ENCODE assay signal across 7 mouse cellular contexts in genomic region chr3:87907906-87908305, GRCm38 (mm10). TPM values are rescaled to one million over a fixed set of nuclear protein-coding genes. Genes with fewer than 3 reads are reported as not detected.
DNase-seq lines count a peak whose midpoint lies in the region; ATAC-seq and TF ChIP-seq lines count a peak whose summit lies in the region.

No protein-coding gene starts in this region.

- H3K4me2 ChIP-seq in CH12.LX (ENCODE audit: insufficient read depth, low read depth, poor library complexity, severe bottlenecking) = peak overlapping the region; percentile 91
- H3K4me2 ChIP-seq in heart, embryonic 16.5 days (ENCODE audit: low read depth, low read length) = peak overlapping the region; percentile 93
- peak overlapping the region; percentile 74 for H3K4me2 ChIP-seq in limb, embryonic 14.5 days (replicated peaks; ENCODE audit: low read depth, low read length, severe bottlenecking)

- H3K9me3 ChIP-seq in CH12.LX (replicated peaks; ENCODE audit: low read length) = no peaks in the 10 kb centered on the region
- H3K9me3 ChIP-seq in heart, embryonic 16.5 days (replicated peaks; ENCODE audit: control insufficient read depth, low read length) = no peaks in the 10 kb centered on the region
- H3K9me3 ChIP-seq in limb, embryonic 14.5 days (ENCODE audit: control insufficient read depth, low read length) = no peaks in the 10 kb centered on the region

- dilution Hi-C loops in CH12.LX (cut with MboI; ENCODE audit: extremely low pct_ligation_motif_present, extremely low pct_unique_long_range_greater_than_20kb, low sequenced_read_pairs) = no loop called here

- no peak for TF ChIP-seq EP300 in CH12.LX (IDR thresholded peaks at IDR 0.05; ENCODE audit: low read length)

- H3K4me3 ChIP-seq in CH12.LX (replicated peaks in 1 of 3; ENCODE audit: low read depth in 2 of 3, low read length in 2 of 3, poor library complexity in 1 of 3) = peak overlapping the region; percentile 71 to 99 (median 91)
- H3K4me3 ChIP-seq in heart, embryonic 16.5 days (ENCODE audit: low read length) = peak overlapping the region; percentile 77
- peak overlapping the region; percentile 79 for H3K4me3 ChIP-seq in limb, embryonic 14.5 days (replicated peaks; ENCODE audit: low read length)

- H3K9ac ChIP-seq in CH12.LX (ENCODE audit: insufficient read depth, low read depth) = peak overlapping the region; percentile 75
- peak overlapping the region; percentile 91 for H3K9ac ChIP-seq in heart, embryonic 16.5 days (ENCODE audit: low read length)
- H3K9ac ChIP-seq in limb, embryonic 14.5 days (ENCODE audit: low read depth, low read length, severe bottlenecking) = peak overlapping the region; percentile 90

- in situ Hi-C loops in CH12.LX (cut with MboI; ENCODE audit: low pct_ligation_motif_present, low pct_unique_long_range_greater_than_20kb, low sequenced_read_pairs) = no loop called here

- H3K36me3 ChIP-seq in CH12.LX (replicated peaks in 1 of 2; ENCODE audit: control insufficient read depth in 1 of 2, insufficient read depth in 1 of 2, low read length in 1 of 2) = peaks cover 3 to 21% of the 10 kb centered on the region in 2 experiments
- H3K36me3 ChIP-seq in heart, embryonic 16.5 days (ENCODE audit: control insufficient read depth, insufficient read depth) = no peaks in the 10 kb centered on the region
- H3K36me3 ChIP-seq in limb, embryonic 14.5 days (ENCODE audit: control insufficient read depth, insufficient read depth, low read length) = peaks cover under 1% of the 10 kb centered on the region

- H3K79me2 ChIP-seq in CH12.LX (replicated peaks; ENCODE audit: control insufficient read depth, extremely low read depth, insufficient read depth, poor library complexity, severe bottlenecking) = peaks cover 66% of the 10 kb centered on the region

- DNase-seq in 3T3-L1 (ENCODE audit: low read depth, low spot score) (peak; percentile 56), CH12.LX (ENCODE audit: extremely low read depth) (no peak)
- DNase-seq in limb, embryonic 14.5 days (ENCODE audit: low spot score) = no peak
- DNase-seq in testis, postnatal 10 days (ENCODE audit: low spot score) = no peak
- DNase-seq in right cerebral cortex, postnatal 14 days = no peak

- no peak for TF ChIP-seq POLR2A in CH12.LX (IDR thresholded peaks at IDR 0.05; ENCODE audit: low read depth, low read length)
- no peak for TF ChIP-seq POLR2A in limb, embryonic 14.5 days (IDR thresholded peaks at IDR 0.05; ENCODE audit: borderline replicate concordance, extremely low read depth, insufficient read depth, insufficient read length)

- TF ChIP-seq RAD21 in CH12.LX (IDR thresholded peaks at IDR 0.05; ENCODE audit: low read depth, low read length) = no peak

- peaks cover 10 to 48% of the 10 kb centered on the region in 2 experiments for H3K4me1 ChIP-seq in CH12.LX (ENCODE audit: control insufficient read depth in 1 of 2, insufficient read depth in 2 of 2)
- peaks cover 32% of the 10 kb centered on the region for H3K4me1 ChIP-seq in heart, embryonic 16.5 days (ENCODE audit: control insufficient read depth, insufficient read depth, low read length)
- H3K4me1 ChIP-seq in limb, embryonic 14.5 days (ENCODE audit: control insufficient read depth, insufficient read depth, low read length) = peaks cover 34% of the 10 kb centered on the region

- ATAC-seq in heart, embryonic 16.5 days (replicated peaks; ENCODE audit: extremely low read depth, insufficient read depth, low FRiP score) = no peak
- no peak for ATAC-seq in limb, embryonic 14.5 days (ENCODE audit: low FRiP score, low read depth)
- no peak for ATAC-seq in inflammation-experienced regulatory T-cells, adult 6 months

- H3K27ac ChIP-seq in CH12.LX (ENCODE audit: insufficient read depth, low read depth) = peak overlapping the region; percentile 3; the same call in 1 of the 2 replicates
- peak overlapping the region; percentile 96 for H3K27ac ChIP-seq in heart, embryonic 16.5 days (ENCODE audit: low read length)
- peak overlapping the region; percentile 96 for H3K27ac ChIP-seq in limb, embryonic 14.5 days (replicated peaks; ENCODE audit: low read depth, low read length)

- 6% methylated on average over 1 of the region's 1 CpGs for WGBS in heart, embryonic 16.5 days
- 0% methylated on average over 1 of the region's 1 CpGs for WGBS in limb, embryonic 14.5 days

- H3K27me3 ChIP-seq in CH12.LX (replicated peaks) = no peaks in the 10 kb centered on the region
- H3K27me3 ChIP-seq in heart, embryonic 16.5 days (ENCODE audit: control insufficient read depth, insufficient read depth, low read length) = no peaks in the 10 kb centered on the region
- no peaks in the 10 kb centered on the region for H3K27me3 ChIP-seq in limb, embryonic 14.5 days (ENCODE audit: control insufficient read depth, insufficient read depth, low read length)

- no peak for TF ChIP-seq CTCF in CH12.LX (conservative IDR thresholded peaks at IDR 0.05 in 1 of 2, IDR thresholded peaks at IDR 0.05 in 1 of 2; ENCODE audit: low read depth in 2 of 2, low read length in 2 of 2)

TF ChIP-seq in CH12.LX, 34 proteins besides CTCF, POLR2A, EP300 and RAD21:
- no peak for TF ChIP-seq PAX5 (IDR thresholded peaks at IDR 0.05; ENCODE audit: low read length)
- no peak for TF ChIP-seq ELF1 (IDR thresholded peaks at IDR 0.05; ENCODE audit: low read depth, low read length)
- TF ChIP-seq TCF12 (IDR thresholded peaks at IDR 0.05; ENCODE audit: low read depth, low read length) = no peak
- no peak for TF ChIP-seq KAT2A (IDR thresholded peaks at IDR 0.05; ENCODE audit: insufficient replicate concordance, low read length)

RNA-seq across cellular contexts. Expression of gene Hdgf, which starts 1.8 kb away (rescaled TPM):
- total RNA-seq in CH12.LX (2012; rRNA removed) = 199 and 223 TPM in 2 replicates
- total RNA-seq in CH12.LX (2014; rRNA removed) = 215 and 219 TPM in 2 replicates
- 468 and 755 TPM in 2 replicates for polyA plus RNA-seq in CH12.LX (2012; ENCODE audit: insufficient read length, low read depth)
- 74.3 and 134 TPM in 2 replicates for polyA plus RNA-seq in heart, embryonic 16.5 days (2015; fragmentation: Nextera tagmentation; extraction: Ambion mirVana)
- 160 and 203 TPM in 2 replicates for polyA plus RNA-seq in limb, embryonic 14.5 days (2012; rRNA removed)
- polyA plus RNA-seq in limb, embryonic 14.5 days (2014; fragmentation: Nextera tagmentation; extraction: Ambion mirVana) = 260 and 268 TPM in 2 replicates
- 10 to 100 TPM; 39.0 to 54.0 (median 41.4) TPM for polyA plus RNA-seq in inflammation-experienced regulatory T-cells, adult 6 months (2017; shearing (Covaris generic))

RNA-seq across cellular contexts. Expression of gene Mrpl24, which starts 11.4 kb away (rescaled TPM):
- total RNA-seq in CH12.LX (2012; rRNA removed) (160 and 176 TPM in 2 replicates), CH12.LX (2014; rRNA removed) (166 and 168 TPM in 2 replicates)
- 123 and 156 TPM in 2 replicates for polyA plus RNA-seq in CH12.LX (2012; ENCODE audit: insufficient read length, low read depth)
- polyA plus RNA-seq in heart, embryonic 16.5 days (2015; fragmentation: Nextera tagmentation; extraction: Ambion mirVana) = 66.1 and 68.4 TPM in 2 replicates
- polyA plus RNA-seq in limb, embryonic 14.5 days (2012; rRNA removed) = 88.6 and 124 TPM in 2 replicates
- polyA plus RNA-seq in limb, embryonic 14.5 days (2014; fragmentation: Nextera tagmentation; extraction: Ambion mirVana) = 66.2 and 75.7 TPM in 2 replicates
- 100 to 1,000 TPM; 138 to 191 (median 188) TPM for polyA plus RNA-seq in inflammation-experienced regulatory T-cells, adult 6 months (2017; shearing (Covaris generic))

RNA-seq across cellular contexts. Expression of gene Isg20l2, which starts 22.2 kb away (rescaled TPM):
- total RNA-seq in CH12.LX (2012; rRNA removed) (40.8 and 52.9 TPM in 2 replicates), CH12.LX (2014; rRNA removed) (68.8 and 76.2 TPM in 2 replicates)
- 44.5 and 45.0 TPM in 2 replicates for polyA plus RNA-seq in CH12.LX (2012; ENCODE audit: insufficient read length, low read depth)
- 29.2 and 29.4 TPM in 2 replicates for polyA plus RNA-seq in heart, embryonic 16.5 days (2015; fragmentation: Nextera tagmentation; extraction: Ambion mirVana)
- 35.7 and 39.7 TPM in 2 replicates for polyA plus RNA-seq in limb, embryonic 14.5 days (2012; rRNA removed)
- 26.7 and 27.0 TPM in 2 replicates for polyA plus RNA-seq in limb, embryonic 14.5 days (2014; fragmentation: Nextera tagmentation; extraction: Ambion mirVana)
- 10 to 100 TPM; 14.2 to 17.9 (median 16.4) TPM for polyA plus RNA-seq in inflammation-experienced regulatory T-cells, adult 6 months (2017; shearing (Covaris generic))

RNA-seq across cellular contexts. Expression of gene Prcc, which starts 22.5 kb away (rescaled TPM):
- 48.6 and 51.7 TPM in 2 replicates for total RNA-seq in CH12.LX (2012; rRNA removed)
- total RNA-seq in CH12.LX (2014; rRNA removed) = 24.8 and 26.4 TPM in 2 replicates
- 55.7 and 58.5 TPM in 2 replicates for polyA plus RNA-seq in CH12.LX (2012; ENCODE audit: insufficient read length, low read depth)
- 10.6 and 12.1 TPM in 2 replicates for polyA plus RNA-seq in heart, embryonic 16.5 days (2015; fragmentation: Nextera tagmentation; extraction: Ambion mirVana)
- polyA plus RNA-seq in limb, embryonic 14.5 days (2012; rRNA removed) = 48.5 and 50.6 TPM in 2 replicates
- polyA plus RNA-seq in limb, embryonic 14.5 days (2014; fragmentation: Nextera tagmentation; extraction: Ambion mirVana) = 15.8 and 16.8 TPM in 2 replicates
- polyA plus RNA-seq in inflammation-experienced regulatory T-cells, adult 6 months (2017; shearing (Covaris generic)) = 1 to 10 TPM; 3.8 to 5.3 (median 4.2) TPM

RNA-seq across cellular contexts. Expression of gene Rrnad1, which starts 22.6 kb away (rescaled TPM):
- 11.4 and 12.3 TPM in 2 replicates for total RNA-seq in CH12.LX (2012; rRNA removed)
- 7.3 and 8.0 TPM in 2 replicates for total RNA-seq in CH12.LX (2014; rRNA removed)
- 11.7 and 12.5 TPM in 2 replicates for polyA plus RNA-seq in CH12.LX (2012; ENCODE audit: insufficient read length, low read depth)
- 14.0 and 15.1 TPM in 2 replicates for polyA plus RNA-seq in heart, embryonic 16.5 days (2015; fragmentation: Nextera tagmentation; extraction: Ambion mirVana)
- 53.6 and 61.8 TPM in 2 replicates for polyA plus RNA-seq in limb, embryonic 14.5 days (2012; rRNA removed)
- 15.6 and 18.7 TPM in 2 replicates for polyA plus RNA-seq in limb, embryonic 14.5 days (2014; fragmentation: Nextera tagmentation; extraction: Ambion mirVana)
- polyA plus RNA-seq in inflammation-experienced regulatory T-cells, adult 6 months (2017; shearing (Covaris generic)) = 10 to 100 TPM; 19.5 to 30.1 (median 28.6) TPM

Comparison
In these comparisons a context has a peak if more than half of its experiments do, and no peak if none do; other contexts are left out.
1. H3K27ac ChIP-seq: peak in every context shown above with its lines; median percentile 96 in heart, embryonic 16.5 days; 96 in limb, embryonic 14.5 days; 3 in CH12.LX.